Mouse (Mus musculus) heart, embryonic 11.5 days (tissue): Measurements from ENCODE around the gene Mta3. TPM values are rescaled to one million over a fixed set of nuclear protein-coding genes. Genes with fewer than 3 reads are reported as not detected.

Source experiments
- ATAC-seq: fragments of 200-750 bp; cut with Nextera tagmentation; replicated peaks from 2 replicates; pipeline ENCODE4 v1.8.0; 2017; ENCODE audit warnings: moderate library complexity; ENCODE audit not compliant: insufficient number of reproducible peaks, low FRiP score, low TSS enrichment
- H3K27ac ChIP-seq: fragments of 300-500 bp; sonication (generic); 2 replicates; pipeline ENCODE4 v1.5.1; 2014; ENCODE audit warnings: mild to moderate bottlenecking, low read depth, low read length
- H3K27me3 ChIP-seq: fragments of 300-500 bp; sonication (generic); 2 replicates; pipeline ENCODE4 v1.6.1; 2014; ENCODE audit warnings: mild to moderate bottlenecking, low read length, mixed read lengths; ENCODE audit not compliant: control insufficient read depth, insufficient read depth
- H3K36me3 ChIP-seq: fragments of 300-500 bp; sonication (generic); 2 replicates; pipeline ENCODE4 v1.6.1; 2014; ENCODE audit warnings: mild to moderate bottlenecking, low read length, moderate library complexity, mixed read lengths; ENCODE audit not compliant: control insufficient read depth, insufficient read depth
- H3K4me1 ChIP-seq: fragments of 300-500 bp; sonication (generic); 2 replicates; pipeline ENCODE4 v1.6.1; 2014; ENCODE audit warnings: low read length; ENCODE audit not compliant: control insufficient read depth, insufficient read depth
- H3K4me2 ChIP-seq: fragments of 300-500 bp; sonication (generic); 2 replicates; pipeline ENCODE4 v1.6.1; 2014; ENCODE audit warnings: mild to moderate bottlenecking, moderate library complexity
- H3K4me3 ChIP-seq: fragments of 300-500 bp; sonication (generic); 2 replicates; pipeline ENCODE4 v1.5.1; 2014; ENCODE audit warnings: low read depth, low read length
- H3K9ac ChIP-seq: fragments of 300-500 bp; sonication (generic); 2 replicates; pipeline ENCODE4 v1.6.1; 2014; ENCODE audit warnings: mild to moderate bottlenecking, low read depth, low read length, moderate library complexity
- H3K9me3 ChIP-seq: fragments of 300-500 bp; sonication (generic); replicated peaks from 2 replicates; pipeline ENCODE4 v1.6.1; 2016; ENCODE audit warnings: low read length; ENCODE audit not compliant: control insufficient read depth
- WGBS: fragments of 180-500 bp; shearing (Covaris S2); extraction: QIAGEN DNeasy Blood & Tissue Kit; methylation state at CpG from one replicate; pipeline ENCODE4 v1.1.7; 2014; ENCODE audit not compliant: insufficient replicate concordance; 5-methylcytosine and 5-hydroxymethylcytosine counted together
- polyA plus RNA-seq: library from polyadenylated mRNA; unstranded; fragments of >200 nt; fragmentation: Nextera tagmentation; extraction: Ambion mirVana; gene quantifications from 2 replicates; pipeline ENCODE4 v1.2.1, GENCODE M21; 2014

Gene Mta3
- polyA plus RNA-seq, 1 experiment from 2014 or later, result 48.6 TPM

GRCm38 (mm10) chr17:83799506-83800050, 93.6 kb downstream of the Mta3 start:
- H3K36me3 ChIP-seq, result no peaks in the 10 kb centered on the region
- no peak overlapping the region for H3K4me2 ChIP-seq
- H3K4me3 ChIP-seq, result no peak overlapping the region
- 94% methylated on average over 11 of the region's 11 CpGs for WGBS
- H3K9ac ChIP-seq, result no peak overlapping the region
- H3K4me1 ChIP-seq, result peaks cover 16% of the 10 kb centered on the region
- ATAC-seq, result no peak
- H3K27ac ChIP-seq, result no peak overlapping the region
- no peaks in the 10 kb centered on the region for H3K27me3 ChIP-seq
- H3K9me3 ChIP-seq, result no peaks in the 10 kb centered on the region

- H3K27ac ChIP-seq, result peak overlapping the region; percentile 29; the same call in 1 of the 2 replicates
- H3K4me3 ChIP-seq, result no peak overlapping the region
- H3K9me3 ChIP-seq, result no peaks in the 10 kb centered on the region
- H3K9ac ChIP-seq, result no peak overlapping the region
- peak overlapping the region; percentile 39 for H3K4me2 ChIP-seq
- no peak for ATAC-seq
- 42% methylated on average over 9 of the region's 9 CpGs for WGBS
- peaks cover 17% of the 10 kb centered on the region for H3K4me1 ChIP-seq
- H3K36me3 ChIP-seq, result no peaks in the 10 kb centered on the region
- H3K27me3 ChIP-seq, result no peaks in the 10 kb centered on the region
These were observed 98.0 kb downstream of the Mta3 start for GRCm38 (mm10) chr17:83803987-83804386.

- H3K4me3 ChIP-seq, result no peak overlapping the region
- H3K4me2 ChIP-seq, result no peak overlapping the region
- peaks cover 17% of the 10 kb centered on the region for H3K4me1 ChIP-seq
- H3K27ac ChIP-seq, result no peak overlapping the region
- no peaks in the 10 kb centered on the region for H3K36me3 ChIP-seq
- ATAC-seq, result no peak
- H3K9ac ChIP-seq, result no peak overlapping the region
- H3K9me3 ChIP-seq, result no peaks in the 10 kb centered on the region
- H3K27me3 ChIP-seq, result no peaks in the 10 kb centered on the region
- 93% methylated on average over 9 of the region's 9 CpGs for WGBS
These were observed 99.1 kb downstream of the Mta3 start for GRCm38 (mm10) chr17:83805078-83805477.

GRCm38 (mm10) chr17:83807345-83807744, 101.4 kb downstream of the Mta3 start:
- H3K36me3 ChIP-seq, result no peaks in the 10 kb centered on the region
- WGBS, result 39% methylated on average over 7 of the region's 7 CpGs
- no peak overlapping the region for H3K4me3 ChIP-seq
- no peaks in the 10 kb centered on the region for H3K9me3 ChIP-seq
- H3K4me1 ChIP-seq, result peaks cover 17% of the 10 kb centered on the region
- H3K9ac ChIP-seq, result no peak overlapping the region
- ATAC-seq, result no peak
- H3K27ac ChIP-seq, result no peak overlapping the region
- H3K27me3 ChIP-seq, result no peaks in the 10 kb centered on the region
- no peak overlapping the region for H3K4me2 ChIP-seq

GRCm38 (mm10) chr17:83807778-83808398, 101.9 kb downstream of the Mta3 start:
- H3K4me2 ChIP-seq, result no peak overlapping the region
- H3K4me3 ChIP-seq, result no peak overlapping the region
- no peak overlapping the region for H3K9ac ChIP-seq
- WGBS, result 71% methylated on average over 11 of the region's 11 CpGs
- no peaks in the 10 kb centered on the region for H3K27me3 ChIP-seq
- H3K36me3 ChIP-seq, result no peaks in the 10 kb centered on the region
- H3K9me3 ChIP-seq, result no peaks in the 10 kb centered on the region
- no peak for ATAC-seq
- no peak overlapping the region for H3K27ac ChIP-seq
- H3K4me1 ChIP-seq, result peaks cover 16% of the 10 kb centered on the region

- Histone ChIP-seq H3K9ac (no peak overlapping the region), H3K4me1 (peaks cover 9% of the 10 kb centered on the region; the same call in 1 of the 2 replicates), H3K4me2 (no peak overlapping the region), H3K27ac (no peak overlapping the region), H3K36me3 (no peaks in the 10 kb centered on the region), H3K9me3 (no peaks in the 10 kb centered on the region), H3K27me3 (no peaks in the 10 kb centered on the region), H3K4me3 (no peak overlapping the region)
- no peak for ATAC-seq
- WGBS, result 82% methylated on average over 12 of the region's 12 CpGs
These were observed 102.6 kb downstream of the Mta3 start for GRCm38 (mm10) chr17:83808476-83809098.

- Histone ChIP-seq H3K4me2 (no peak overlapping the region), H3K4me1 (peaks cover 3% of the 10 kb centered on the region; the same call in 1 of the 2 replicates), H3K9me3 (no peaks in the 10 kb centered on the region), H3K27me3 (no peaks in the 10 kb centered on the region), H3K9ac (no peak overlapping the region), H3K27ac (no peak overlapping the region), H3K36me3 (no peaks in the 10 kb centered on the region), H3K4me3 (no peak overlapping the region)
- ATAC-seq, result peak; percentile 77; the same call in 1 of the 2 replicates
- WGBS, result 75% methylated on average over 17 of the region's 17 CpGs
These were observed 103.3 kb downstream of the Mta3 start for GRCm38 (mm10) chr17:83809197-83809829.

GRCm38 (mm10) chr17:83810285-83810684, 104.3 kb downstream of the Mta3 start:
- no peak overlapping the region for H3K9ac ChIP-seq
- no peak overlapping the region for H3K4me3 ChIP-seq
- 82% methylated on average over 5 of the region's 5 CpGs for WGBS
- H3K9me3 ChIP-seq, result no peaks in the 10 kb centered on the region
- no peak for ATAC-seq
- no peaks in the 10 kb centered on the region for H3K36me3 ChIP-seq
- no peak overlapping the region for H3K4me2 ChIP-seq
- no peaks in the 10 kb centered on the region for H3K4me1 ChIP-seq
- H3K27me3 ChIP-seq, result no peaks in the 10 kb centered on the region
- H3K27ac ChIP-seq, result no peak overlapping the region
